Mouse (Mus musculus): ENCODE measurements around the gene Asb17. TPM values are rescaled to one million over a fixed set of nuclear protein-coding genes. Genes with fewer than 3 reads are reported as not detected.
"Not testable (repeated sequence)": the region's sequence is repeated elsewhere in the genome, so short reads cannot be mapped to it uniquely, and the experiment has no call there.

Gene Asb17
- total RNA-seq, 2 experiments from 2014 or later, result not detected

- no peak for DNase-seq
These were observed 11.9 kb upstream of the Asb17 start for GRCm38 (mm10) chr3:153831873-153832653.

- DNase-seq, result no peak
These were observed 11.4 kb upstream of the Asb17 start for GRCm38 (mm10) chr3:153832654-153832945.

GRCm38 (mm10) chr3:153834071-153834470 lies 9.9 kb upstream of the Asb17 start:
- no peak for DNase-seq

- DNase-seq, result peak; percentile 87
These were observed 8.4 kb upstream of the Asb17 start for GRCm38 (mm10) chr3:153835455-153836086.

GRCm38 (mm10) chr3:153836316-153836715 lies 7.7 kb upstream of the Asb17 start:
- no peak for DNase-seq

GRCm38 (mm10) chr3:153837593-153837992 lies 6.4 kb upstream of the Asb17 start:
- DNase-seq, result no peak

GRCm38 (mm10) chr3:153844757-153845156 lies 748 bp downstream of the Asb17 start:
- no peak for DNase-seq

GRCm38 (mm10) chr3:153845500-153845899 lies 1.5 kb downstream of the Asb17 start:
- no peak for DNase-seq

GRCm38 (mm10) chr3:153846109-153846508 lies 2.1 kb downstream of the Asb17 start:
- no peak for DNase-seq

- DNase-seq, result no peak
These were observed 3.3 kb downstream of the Asb17 start for GRCm38 (mm10) chr3:153847207-153847733.

GRCm38 (mm10) chr3:153849368-153850015 lies 5.5 kb downstream of the Asb17 start:
- DNase-seq, result peak; percentile 36

GRCm38 (mm10) chr3:153850759-153851158 lies 6.8 kb downstream of the Asb17 start:
- no peak for DNase-seq

- DNase-seq, result no peak
These were observed 8.3 kb downstream of the Asb17 start for GRCm38 (mm10) chr3:153852266-153852665.

GRCm38 (mm10) chr3:153858350-153859001 lies 14.5 kb downstream of the Asb17 start:
- no peak for DNase-seq

GRCm38 (mm10) chr3:153860392-153860791 lies 16.4 kb downstream of the Asb17 start:
- DNase-seq, result not testable (repeated sequence)

- DNase-seq, result no peak
These were observed 19.8 kb downstream of the Asb17 start for GRCm38 (mm10) chr3:153863816-153864215.

GRCm38 (mm10) chr3:153864636-153865429 lies 20.8 kb downstream of the Asb17 start:
- no peak for DNase-seq

GRCm38 (mm10) chr3:153867149-153868136 lies 23.4 kb downstream of the Asb17 start:
- no peak for DNase-seq

- DNase-seq, result no peak
These were observed 27.4 kb downstream of the Asb17 start for GRCm38 (mm10) chr3:153871396-153871795.

GRCm38 (mm10) chr3:153886296-153886695 lies 42.3 kb downstream of the Asb17 start:
- no peak for DNase-seq

GRCm38 (mm10) chr3:153888141-153888540 lies 44.1 kb downstream of the Asb17 start:
- DNase-seq, result no peak

All from adrenal gland, postnatal 10 days (tissue).